Comparison of ENCODE assay signal across 9 mouse cellular contexts in the genomic region with DNA sequence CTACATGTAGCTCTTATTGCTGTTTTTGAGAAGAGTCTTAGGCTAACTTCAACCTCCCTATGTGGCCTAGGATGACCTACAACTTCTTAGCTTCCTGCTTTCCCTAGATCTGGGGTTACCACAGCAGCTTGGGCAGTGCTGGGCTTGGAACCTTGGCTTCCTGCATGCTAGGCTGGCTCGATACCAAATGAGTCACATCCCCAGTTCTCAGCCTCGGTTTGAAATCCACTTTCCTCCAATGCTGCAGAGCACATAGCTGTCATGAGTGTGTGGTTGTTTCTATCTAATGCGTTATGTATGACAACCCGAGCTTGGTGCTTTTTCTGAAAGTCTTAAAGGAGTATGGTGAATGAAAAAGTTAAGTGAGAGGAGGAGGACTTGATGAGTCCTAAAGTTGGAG. TPM values are rescaled to one million over a fixed set of nuclear protein-coding genes. Genes with fewer than 3 reads are reported as not detected.
DNase-seq lines count a peak whose midpoint lies in the region; ATAC-seq and TF ChIP-seq lines count a peak whose summit lies in the region.
"Had no signal": no experiment of that assay in that cellular context is flagged by ENCODE, and none has a peak within 500 bp of the region (broad histone marks: within the 10 kb centered on the region; RNA-seq: fewer than 3 reads in every experiment).

No protein-coding gene starts in this region.

- H3K27me3 ChIP-seq in liver, adult 2 months (ENCODE audit: control insufficient read depth, insufficient read depth, low read length): no peaks in the 10 kb centered on the region
- no peaks in the 10 kb centered on the region for H3K27me3 ChIP-seq in liver, embryonic 11.5 days (replicated peaks; ENCODE audit: control insufficient read depth, insufficient read depth, low read length)
- no peaks in the 10 kb centered on the region for H3K27me3 ChIP-seq in heart, embryonic 14.5 days (ENCODE audit: control insufficient read depth, insufficient read depth, low read length)
- H3K27me3 ChIP-seq: embryonic facial prominence, embryonic 13.5 days had no signal

- H3K9ac ChIP-seq in liver, adult 2 months (ENCODE audit: low read depth, low read length): no peak overlapping the region
- H3K9ac ChIP-seq in liver, embryonic 11.5 days (ENCODE audit: low read depth, low read length): no peak overlapping the region
- H3K9ac ChIP-seq in heart, embryonic 14.5 days (ENCODE audit: low read length): no peak overlapping the region
- H3K9ac ChIP-seq: embryonic facial prominence, embryonic 13.5 days had no signal

- no peak overlapping the region for H3K4me3 ChIP-seq in liver, adult 2 months (ENCODE audit: insufficient read depth, low read depth, low read length)
- no peak overlapping the region for H3K4me3 ChIP-seq in liver, embryonic 11.5 days (ENCODE audit: low read depth, low read length)
- H3K4me3 ChIP-seq in heart, embryonic 14.5 days (ENCODE audit: control insufficient read depth in 1 of 2, insufficient read depth in 1 of 2, low read depth in 1 of 2, low read length in 2 of 2): no peak overlapping the region
- H3K4me3 ChIP-seq: embryonic facial prominence, embryonic 13.5 days had no signal

- no peak for TF ChIP-seq CTCF in liver, adult 2 months (IDR thresholded peaks at IDR 0.05; ENCODE audit: low read depth, low read length)

- WGBS in liver, adult 2 months: 74% methylated on average over 4 of the region's 4 CpGs
- 51% methylated on average over 4 of the region's 4 CpGs for WGBS in liver, embryonic 11.5 days
- 49% methylated on average over 4 of the region's 4 CpGs for WGBS in heart, embryonic 14.5 days

- no peaks in the 10 kb centered on the region for H3K79me2 ChIP-seq in liver, adult 2 months (ENCODE audit: control insufficient read depth, insufficient read depth, low read length)

- H3K36me3 ChIP-seq in liver, adult 2 months (ENCODE audit: control insufficient read depth, insufficient read depth, low read length): no peaks in the 10 kb centered on the region
- H3K36me3 ChIP-seq in liver, embryonic 11.5 days (ENCODE audit: control insufficient read depth, insufficient read depth, low read length): no peaks in the 10 kb centered on the region
- 0 out of 2 replicates have a peak, but pooled peaks cover 3% of the 10 kb centered on the region for H3K36me3 ChIP-seq in heart, embryonic 14.5 days (ENCODE audit: control insufficient read depth, insufficient read depth, low read length)
- H3K36me3 ChIP-seq: embryonic facial prominence, embryonic 13.5 days had no signal

- TF ChIP-seq POLR2A in liver, adult 2 months (IDR thresholded peaks at IDR 0.05; ENCODE audit: extremely low read depth, insufficient read depth, low read length): no peak

- H3K4me1 ChIP-seq in liver, adult 2 months (ENCODE audit: control insufficient read depth, insufficient read depth, low read length): no peaks in the 10 kb centered on the region; the same call in 1 of the 2 replicates
- no peaks in the 10 kb centered on the region for H3K4me1 ChIP-seq in liver, embryonic 11.5 days (replicated peaks; ENCODE audit: control insufficient read depth, insufficient read depth, low read length)
- no peaks in the 10 kb centered on the region for H3K4me1 ChIP-seq in heart, embryonic 14.5 days (ENCODE audit: control insufficient read depth in 2 of 2, insufficient read depth in 2 of 2, low read length in 2 of 2)

- H3K27ac ChIP-seq in liver, adult 2 months (replicated peaks; ENCODE audit: insufficient read depth, low read depth, low read length): no peak overlapping the region
- H3K27ac ChIP-seq in liver, embryonic 11.5 days (ENCODE audit: low read depth, low read length): no peak overlapping the region
- no peak overlapping the region for H3K27ac ChIP-seq in heart, embryonic 14.5 days (replicated peaks in 1 of 2; ENCODE audit: control insufficient read depth in 1 of 2, insufficient read depth in 1 of 2, low read depth in 2 of 2, low read length in 2 of 2)
- H3K27ac ChIP-seq: embryonic facial prominence, embryonic 13.5 days had no signal

- no peak for ATAC-seq in liver, embryonic 11.5 days (replicated peaks; ENCODE audit: low FRiP score)
- ATAC-seq in heart, embryonic 14.5 days (ENCODE audit: insufficient number of reproducible peaks, insufficient read depth, low FRiP score, low read depth): peak; percentile 38; the same call in 1 of the 2 replicates
- ATAC-seq in megakaryocyte progenitor cell, adult 5-6 weeks (replicated peaks; ENCODE audit: poor library complexity): peak; percentile 34; the same call in 1 of the 2 replicates

- peak; percentile 20 for DNase-seq in liver, adult 2 months (ENCODE audit: extremely low read depth, low read depth, low spot score)
- no peak for DNase-seq in liver, embryonic 11.5 days (ENCODE audit: low spot score)
- peak; percentile 76 for DNase-seq in adrenal gland, postnatal 10 days
- no peak for DNase-seq in thymus, postnatal 14 days
- DNase-seq in spleen, postnatal 4 days (ENCODE audit: low spot score in 2 of 2): no peak
- DNase-seq in embryo, embryonic 11 days: no peak

- no peaks in the 10 kb centered on the region for H3K9me3 ChIP-seq in liver, embryonic 11.5 days (ENCODE audit: control insufficient read depth, low read length)
- no peaks in the 10 kb centered on the region for H3K9me3 ChIP-seq in heart, embryonic 14.5 days (ENCODE audit: control insufficient read depth, low read length)
- H3K9me3 ChIP-seq: embryonic facial prominence, embryonic 13.5 days had no signal

- no peak overlapping the region for H3K4me2 ChIP-seq in liver, embryonic 11.5 days
- H3K4me2 ChIP-seq in heart, embryonic 14.5 days (ENCODE audit: low read length): no peak overlapping the region
- H3K4me2 ChIP-seq: embryonic facial prominence, embryonic 13.5 days had no signal

RNA-seq across cellular contexts. Expression of gene Mx1, which starts 31.4 kb away (rescaled TPM):
- 1.7 and 2.3 TPM in 2 replicates for total RNA-seq in liver, adult 2 months (2014; rRNA removed)
- polyA plus RNA-seq in liver, adult 2 months (2012; rRNA removed): 0.39 and 1.4 TPM in 2 replicates
- polyA plus RNA-seq in liver, embryonic 11.5 days (2014; fragmentation: Nextera tagmentation; extraction: Ambion mirVana): 0.38 and 0.66 TPM in 2 replicates
- 1 to 10 TPM in 1 of 2 experiments, under 1 TPM in 1; 0.61 to 1.7 TPM for total RNA-seq in adrenal gland, postnatal 10 days (2021)
- 0.66 and 0.68 TPM in 2 replicates for polyA plus RNA-seq in heart, embryonic 14.5 days (2014; fragmentation: Nextera tagmentation; extraction: Ambion mirVana)
- 1.4 and 1.7 TPM in 2 replicates for total RNA-seq in megakaryocyte progenitor cell, adult 5-6 weeks (2015)
- total RNA-seq in megakaryocyte progenitor cell, adult 5-6 weeks (2017): 3.2 and 9.5 TPM in 2 replicates

Comparison
In these comparisons a context has a peak if more than half of its experiments do, and no peak if none do; other contexts are left out.
1. DNase-seq: peak in liver, adult 2 months (single experiment) and adrenal gland, postnatal 10 days (single experiment); none in liver, embryonic 11.5 days (single experiment), thymus, postnatal 14 days (single experiment), spleen, postnatal 4 days (0 of 2) and embryo, embryonic 11 days (single experiment).